Mouse (Mus musculus): ENCODE measurements around the gene 1190002N15Rik.

GRCm38 (mm10) chr9:94512246-94512645 is 25.6 kb downstream of the 1190002N15Rik start:
- no peak for TF ChIP-seq POLR2A (IDR thresholded peaks at IDR 0.05; ENCODE audit: borderline replicate concordance, insufficient read depth, low read length)
- TF ChIP-seq CTCF (IDR thresholded peaks at IDR 0.05; ENCODE audit: borderline replicate concordance, insufficient read depth, low read depth, low read length) = no peak
